Mouse (Mus musculus) spleen, adult 2 months (tissue): ENCODE results near the gene Catsperz.

ENCODE experiments used
- CTCF ChIP-seq: fragments of 200-500 bp; IDR thresholded peaks from 2 replicates; pipeline ENCODE4 v1.5.1; 2011; ENCODE audit warnings: mild to moderate bottlenecking, inconsistent platforms; ENCODE audit not compliant: insufficient read depth, insufficient read length, insufficient replicate concordance; ENCODE audit errors: extremely low read depth
- POLR2A ChIP-seq: fragments of 200-500 bp; IDR thresholded peaks from 2 replicates; pipeline ENCODE4 v1.6.1; 2011; ENCODE audit warnings: low read depth, low read length, inconsistent platforms

GRCm38 (mm10) chr19:6934195-6934977 is 9.2 kb upstream of the Catsperz start, which contains the start of gene Kcnk4:
- no peak for TF ChIP-seq POLR2A
- no peak for TF ChIP-seq CTCF
